Mouse (Mus musculus) bone marrow, adult 2 months (tissue): Measurements from ENCODE around the gene Sigmar1.

Experiments used
- CTCF ChIP-seq: fragments of 200-500 bp; IDR thresholded peaks from 2 replicates; pipeline ENCODE4 v1.5.1; 2011; ENCODE audit warnings: low read length, control low read depth; ENCODE audit not compliant: control insufficient read depth, insufficient read depth
- POLR2A ChIP-seq: fragments of 200-500 bp; IDR thresholded peaks from 2 replicates; pipeline ENCODE4 v1.6.1; 2011; ENCODE audit warnings: low read depth, mild to moderate bottlenecking, control low read depth, low read length, borderline replicate concordance; ENCODE audit not compliant: control insufficient read depth

DNA sequence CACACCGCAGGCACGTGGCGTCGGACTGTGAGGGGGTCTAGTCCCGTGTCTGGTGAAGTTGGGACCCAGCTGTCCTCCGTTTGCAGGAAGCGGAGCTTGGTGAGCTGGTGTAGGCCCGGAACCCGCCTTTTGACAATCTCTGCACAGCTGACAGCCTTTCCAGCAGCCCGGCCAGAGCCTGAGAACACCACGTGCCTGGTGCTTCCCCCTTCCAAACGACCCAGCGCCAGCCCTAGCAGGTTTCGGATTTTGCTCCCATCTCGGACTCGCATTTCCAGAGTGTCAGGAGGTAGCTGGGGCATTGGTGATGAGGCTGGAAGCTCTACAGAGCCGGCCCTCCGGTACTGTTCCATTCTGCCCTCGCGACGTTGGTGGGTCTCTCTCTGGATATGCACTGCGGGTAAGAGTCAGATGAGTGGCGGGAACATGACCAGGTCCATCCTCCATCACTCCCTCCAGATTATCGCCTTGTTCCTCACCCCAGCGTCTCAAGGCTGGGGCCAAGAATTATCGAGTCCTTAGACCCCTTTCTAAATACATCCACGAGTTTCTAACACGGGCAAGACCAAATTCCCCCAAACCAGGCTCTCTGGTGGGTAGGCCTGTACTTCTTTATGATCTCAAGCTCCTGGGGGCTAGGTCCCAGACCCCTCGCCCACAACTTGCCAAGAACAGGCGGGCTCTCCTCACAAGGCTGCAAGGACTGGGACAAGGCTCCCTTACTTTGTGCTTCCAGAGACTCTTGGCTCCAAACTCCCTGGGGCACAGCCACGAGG, 43.3 kb downstream of the Sigmar1 start:
- TF ChIP-seq CTCF: no peak
- no peak for TF ChIP-seq POLR2A
